Mouse (Mus musculus) spleen, adult 2 months (tissue): Measurements from ENCODE around the gene Mymx.

Experiments used
- CTCF ChIP-seq: fragments of 200-500 bp; IDR thresholded peaks from 2 replicates; pipeline ENCODE4 v1.5.1; 2011; ENCODE audit warnings: mild to moderate bottlenecking, inconsistent platforms; ENCODE audit not compliant: insufficient read depth, insufficient read length, insufficient replicate concordance; ENCODE audit errors: extremely low read depth
- POLR2A ChIP-seq: fragments of 200-500 bp; IDR thresholded peaks from 2 replicates; pipeline ENCODE4 v1.6.1; 2011; ENCODE audit warnings: low read depth, low read length, inconsistent platforms

GRCm38 (mm10) chr17:45553065-45553464 is 48.8 kb downstream of the Mymx start:
- no peak for TF ChIP-seq CTCF
- TF ChIP-seq POLR2A = no peak
